Mouse (Mus musculus) CH12.LX (cell line): ENCODE measurements around the gene Syn3. TPM values are rescaled to one million over a fixed set of nuclear protein-coding genes. Genes with fewer than 3 reads are reported as not detected.

ENCODE experiments used
- DNase-seq: peaks from one replicate; pipeline ENCODE4 v3.0.0-alpha.2; 2013; ENCODE audit errors: extremely low read depth
- H3K27ac ChIP-seq: 2 replicates; pipeline ENCODE4 v1.5.1; 2012; ENCODE audit warnings: low read depth, mild to moderate bottlenecking, control low read depth, moderate library complexity; ENCODE audit not compliant: insufficient read depth
- H3K27me3 ChIP-seq: replicated peaks from 2 replicates; pipeline ENCODE3; 2012; ENCODE audit warnings: inconsistent platforms
- H3K36me3 ChIP-seq, 2 experiments: replicated peaks in 1 of 2; 2 replicates each; pipeline versions ENCODE3 to v1.6.1; 2012; ENCODE audit warnings: inconsistent platforms in 1 of 2, low read length in 1 of 2, mild to moderate bottlenecking in 1 of 2, mixed read lengths in 1 of 2, moderate library complexity in 1 of 2; ENCODE audit not compliant: control insufficient read depth in 1 of 2, insufficient read depth in 1 of 2
- H3K4me1 ChIP-seq, 2 experiments: 2 replicates each; pipeline ENCODE4 v1.6.1; 2012; ENCODE audit warnings: inconsistent platforms in 1 of 2, moderate library complexity in 1 of 2; ENCODE audit not compliant: insufficient read depth in 2 of 2, control insufficient read depth in 1 of 2
- H3K4me2 ChIP-seq: 2 replicates; pipeline ENCODE4 v1.6.1; 2012; ENCODE audit warnings: low read depth, mild to moderate bottlenecking, control low read depth; ENCODE audit not compliant: poor library complexity, insufficient read depth, severe bottlenecking
- H3K4me3 ChIP-seq, 3 experiments: fragments of 150-350 bp in 1 of 3; sonication (generic) in 1 of 3; replicated peaks in 1 of 3; 2 replicates each; pipeline versions ENCODE3 to v1.5.1; 2011 to 2012; ENCODE audit warnings: low read depth in 2 of 3, low read length in 2 of 3, mild to moderate bottlenecking in 2 of 3, moderate library complexity in 2 of 3, control low read depth in 1 of 3, improper control_type of control experiment in 1 of 3, inconsistent platforms in 1 of 3, mixed read lengths in 1 of 3; ENCODE audit not compliant: poor library complexity in 1 of 3
- H3K79me2 ChIP-seq: replicated peaks from 2 replicates; pipeline ENCODE4 v1.6.1; 2012; ENCODE audit warnings: mild to moderate bottlenecking, moderate library complexity; ENCODE audit not compliant: control insufficient read depth, poor library complexity, insufficient read depth, severe bottlenecking; ENCODE audit errors: extremely low read depth
- H3K9ac ChIP-seq: 2 replicates; pipeline ENCODE4 v1.6.1; 2012; ENCODE audit warnings: low read depth, mild to moderate bottlenecking, control low read depth, moderate library complexity; ENCODE audit not compliant: insufficient read depth
- H3K9me3 ChIP-seq: replicated peaks from 2 replicates; pipeline ENCODE3; 2012; ENCODE audit warnings: low read length, inconsistent platforms, mixed read lengths
- BHLHE40 ChIP-seq: IDR thresholded peaks from 2 replicates; pipeline ENCODE4 v1.6.1; 2011; ENCODE audit warnings: mild to moderate bottlenecking, low read depth, low read length, improper control_type of control experiment
- GABPA ChIP-seq: IDR thresholded peaks from 2 replicates; pipeline ENCODE4 v1.6.1; 2012; ENCODE audit warnings: low read depth, low read length, improper control_type of control experiment, inconsistent platforms; ENCODE audit not compliant: insufficient replicate concordance
- HCFC1 ChIP-seq: IDR thresholded peaks from 2 replicates; pipeline ENCODE4 v1.6.1; 2012; ENCODE audit warnings: low read depth, mild to moderate bottlenecking, inconsistent platforms, low read length, improper control_type of control experiment
- JUN ChIP-seq: IDR thresholded peaks from 2 replicates; pipeline ENCODE4 v1.6.1; 2011; ENCODE audit warnings: low read depth, mild to moderate bottlenecking, low read length, improper control_type of control experiment, moderate library complexity; ENCODE audit not compliant: insufficient read depth
- NELFE ChIP-seq: IDR thresholded peaks from 2 replicates; pipeline ENCODE4 v1.6.1; 2011; ENCODE audit warnings: low read depth, low read length, improper control_type of control experiment
- POLR2A ChIP-seq: IDR thresholded peaks from 2 replicates; pipeline ENCODE4 v1.6.1; 2011; ENCODE audit warnings: low read depth, mild to moderate bottlenecking, improper control_type of control experiment, low read length
- POLR2AphosphoS2 ChIP-seq: IDR thresholded peaks from 2 replicates; pipeline ENCODE4 v1.6.1; 2011; ENCODE audit warnings: low read depth, low read length, improper control_type of control experiment
- RAD21 ChIP-seq: IDR thresholded peaks from 2 replicates; pipeline ENCODE4 v1.6.1; 2011; ENCODE audit warnings: low read depth, mild to moderate bottlenecking, low read length, improper control_type of control experiment, moderate library complexity
- SMC3 ChIP-seq: IDR thresholded peaks from 2 replicates; pipeline ENCODE4 v1.6.1; 2011; ENCODE audit warnings: low read depth, low read length, improper control_type of control experiment
- TBP ChIP-seq: conservative IDR thresholded peaks from 2 replicates; pipeline ENCODE4 v1.6.1; 2011; ENCODE audit warnings: low read depth, low read length, improper control_type of control experiment
- USF1 ChIP-seq: IDR thresholded peaks from 2 replicates; pipeline ENCODE4 v1.6.1; 2014; ENCODE audit warnings: low read depth, mild to moderate bottlenecking, inconsistent platforms, low read length, improper control_type of control experiment
- ZC3H11A ChIP-seq: IDR thresholded peaks from 2 replicates; pipeline ENCODE4 v1.6.1; 2012; ENCODE audit warnings: low read depth, mild to moderate bottlenecking, inconsistent platforms, low read length, improper control_type of control experiment
- dilution Hi-C: fragments of 300-500 bp; cut with MboI; formaldehyde crosslinking; loops from 2 replicates; pipeline ENCODE4 v1.14.3; 2020; ENCODE audit warnings: low sequenced_read_pairs; ENCODE audit not compliant: extremely low pct_unique_long_range_greater_than_20kb, extremely low pct_ligation_motif_present
- in situ Hi-C: fragments of 300-500 bp; cut with MboI; formaldehyde crosslinking; loops from 3 replicates; pipeline ENCODE4 v1.14.3; 2019; ENCODE audit warnings: low sequenced_read_pairs, low pct_ligation_motif_present, low pct_unique_long_range_greater_than_20kb, mixed read lengths
- polyA plus RNA-seq: library from polyadenylated mRNA; unstranded; fragments of >175 nt; gene quantifications from 2 replicates; pipeline ENCODE4 v1.2.1, GENCODE M21; 2012; ENCODE audit warnings: low read depth; ENCODE audit not compliant: insufficient read length
- total RNA-seq, 2 experiments: library from RNA; depleted of rRNA; stranded (reverse); fragments of 300-350 nt in 1 of 2; fragments of >200 nt in 1 of 2; gene quantifications; 2 replicates each; pipeline ENCODE4 v1.2.3; 2012 to 2014

Gene Syn3
- total and polyA plus RNA-seq, 3 experiments: 2.8 to 8.9 (median 5.6) TPM

DNA sequence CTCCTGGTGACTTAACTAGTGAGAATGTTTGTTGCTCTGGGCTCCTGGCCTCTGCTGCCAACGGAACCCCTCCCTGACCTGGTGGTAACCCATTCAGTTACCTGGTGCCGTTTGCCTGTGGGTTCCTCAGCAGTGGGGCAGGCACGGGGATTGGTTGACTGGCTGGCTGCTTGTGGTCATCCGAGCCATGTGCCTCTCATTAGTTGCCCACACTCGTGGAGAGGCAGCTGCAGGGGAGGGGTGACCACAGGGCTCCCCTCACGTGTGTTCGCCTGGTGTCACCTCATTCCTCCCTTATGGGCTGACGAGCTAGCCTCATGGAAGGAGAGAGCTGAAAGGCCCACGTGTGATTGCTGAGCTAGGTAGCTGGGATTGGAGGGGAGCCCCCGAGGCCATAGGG, 430.8 kb downstream of the Syn3 start:
- TF ChIP-seq HCFC1: no peak
- TF ChIP-seq POLR2AphosphoS2: no peak
- no peak for TF ChIP-seq TBP
- TF ChIP-seq BHLHE40: no peak
- no peak for TF ChIP-seq POLR2A
- no peak for TF ChIP-seq GABPA
- TF ChIP-seq RAD21: no peak
- no peak overlapping the region for H3K27ac ChIP-seq
- dilution Hi-C loops (no loop called here), in situ Hi-C loops (no loop called here)
- no peak overlapping the region for H3K4me2 ChIP-seq
- H3K79me2 ChIP-seq: no peaks in the 10 kb centered on the region
- H3K4me1 ChIP-seq: no peaks in the 10 kb centered on the region
- H3K4me3 ChIP-seq: no peak overlapping the region
- H3K36me3 ChIP-seq: peaks cover 0 to 2% of the 10 kb centered on the region in 2 experiments
- H3K9ac ChIP-seq: no peak overlapping the region
- no peaks in the 10 kb centered on the region for H3K9me3 ChIP-seq
- no peaks in the 10 kb centered on the region for H3K27me3 ChIP-seq
- DNase-seq: no peak

DNA sequence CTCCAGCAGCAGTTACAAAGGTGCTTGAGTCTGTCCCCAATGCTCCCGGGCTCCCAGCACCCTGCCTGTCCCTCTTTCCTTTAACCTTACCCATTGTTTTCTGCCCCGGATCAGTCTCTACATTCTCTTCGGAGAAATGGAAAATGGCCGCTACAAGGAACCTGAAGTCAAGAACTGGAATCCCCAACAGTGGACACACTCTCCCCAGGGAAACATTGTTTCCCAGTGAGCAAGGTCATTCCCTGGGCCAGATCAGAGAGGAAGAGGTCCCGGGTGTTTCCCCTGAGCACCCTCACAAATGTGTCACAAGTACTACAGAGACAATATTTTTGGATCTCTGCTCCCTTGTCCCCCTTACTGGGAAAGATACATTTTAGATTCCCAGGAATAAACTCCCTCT, 432.0 kb downstream of the Syn3 start:
- dilution Hi-C loops (no loop called here), in situ Hi-C loops (no loop called here)
- no peak overlapping the region for H3K4me3 ChIP-seq
- no peak overlapping the region for H3K4me2 ChIP-seq
- H3K27me3 ChIP-seq: no peaks in the 10 kb centered on the region
- no peaks in the 10 kb centered on the region for H3K36me3 ChIP-seq
- H3K4me1 ChIP-seq: no peaks in the 10 kb centered on the region
- no peak overlapping the region for H3K9ac ChIP-seq
- DNase-seq: no peak
- no peak overlapping the region for H3K27ac ChIP-seq
- H3K79me2 ChIP-seq: no peaks in the 10 kb centered on the region
- TF ChIP-seq NELFE (no peak), JUN (no peak), USF1 (no peak)
- peaks cover 3% of the 10 kb centered on the region for H3K9me3 ChIP-seq

DNA sequence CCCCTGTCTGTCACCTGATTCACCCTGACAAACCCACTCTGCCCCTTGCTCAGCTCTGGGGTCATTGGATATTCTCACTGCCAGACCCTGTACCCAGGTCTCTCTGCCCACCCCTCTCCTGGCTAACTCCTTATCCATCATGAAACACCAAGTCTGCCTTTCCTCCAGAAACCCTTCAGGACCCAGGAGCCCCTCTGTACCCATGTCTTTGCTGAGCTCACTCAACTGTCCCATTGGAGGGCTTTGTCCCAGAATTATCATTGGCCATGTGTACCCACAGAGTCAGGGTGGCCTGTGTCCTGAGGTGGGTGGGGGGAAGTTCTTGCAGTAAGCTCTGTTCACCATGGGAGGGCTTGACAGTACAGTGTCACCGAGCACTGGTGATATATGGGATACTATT, 433.0 kb downstream of the Syn3 start:
- peaks cover 3% of the 10 kb centered on the region for H3K9me3 ChIP-seq
- no peak overlapping the region for H3K9ac ChIP-seq
- in situ Hi-C loops (no loop called here), dilution Hi-C loops (no loop called here)
- no peaks in the 10 kb centered on the region for H3K27me3 ChIP-seq
- H3K36me3 ChIP-seq: no peaks in the 10 kb centered on the region
- H3K4me2 ChIP-seq: no peak overlapping the region
- H3K4me3 ChIP-seq: no peak overlapping the region
- H3K4me1 ChIP-seq: no peaks in the 10 kb centered on the region
- no peaks in the 10 kb centered on the region for H3K79me2 ChIP-seq
- TF ChIP-seq ZC3H11A (no peak), GABPA (no peak), SMC3 (no peak)
- H3K27ac ChIP-seq: no peak overlapping the region
- no peak for DNase-seq
